Mouse (Mus musculus) right cerebral cortex, postnatal 10 days (tissue): Measurements from ENCODE around the gene Spock1.

ENCODE experiments used
- DNase-seq, 2 experiments: peaks; one replicate each; pipeline ENCODE4 v3.0.0; 2021; ENCODE audit warnings: low spot score in 2 of 2

The Spock1 gene

DNA sequence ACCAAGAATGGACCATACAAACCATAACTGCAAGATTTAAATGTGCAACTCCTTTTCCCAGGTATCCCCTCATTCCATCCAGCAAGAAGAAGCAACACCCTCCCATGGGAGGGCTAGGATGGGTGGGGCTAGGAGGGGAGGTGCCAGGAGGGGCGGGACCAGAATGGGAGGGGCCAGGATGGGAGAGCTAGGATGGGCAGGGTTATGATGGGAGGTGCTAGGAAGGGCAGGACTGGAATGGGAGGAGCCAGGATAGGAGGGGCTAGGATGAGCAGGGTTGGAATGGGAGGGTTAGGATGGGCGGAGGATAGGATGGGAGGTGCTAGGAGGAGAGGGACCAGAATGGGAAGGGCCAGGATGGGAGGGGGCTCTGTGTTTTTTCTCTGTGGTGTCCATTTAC lies 175.9 kb downstream of the Spock1 start:
- DNase-seq, result no peak

DNA sequence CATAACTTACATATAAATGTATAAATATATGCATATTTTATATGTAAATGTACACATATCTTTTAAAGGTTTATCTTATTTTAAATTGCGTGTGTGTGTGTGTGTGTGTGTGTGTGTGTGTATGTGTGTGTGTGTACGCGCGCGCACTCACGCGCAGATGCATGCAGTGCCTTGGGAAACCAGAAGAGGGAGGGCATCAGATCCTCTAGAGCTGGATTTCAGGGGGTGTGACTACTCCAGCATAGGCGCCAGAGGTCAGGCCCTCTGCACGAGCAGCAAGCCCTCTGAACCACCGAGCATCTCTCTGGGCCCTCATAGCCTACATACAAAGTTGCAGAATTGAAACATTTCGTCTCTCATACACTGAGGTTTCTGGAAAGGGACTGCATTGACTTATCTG lies 180.4 kb downstream of the Spock1 start:
- no peak for DNase-seq

DNA sequence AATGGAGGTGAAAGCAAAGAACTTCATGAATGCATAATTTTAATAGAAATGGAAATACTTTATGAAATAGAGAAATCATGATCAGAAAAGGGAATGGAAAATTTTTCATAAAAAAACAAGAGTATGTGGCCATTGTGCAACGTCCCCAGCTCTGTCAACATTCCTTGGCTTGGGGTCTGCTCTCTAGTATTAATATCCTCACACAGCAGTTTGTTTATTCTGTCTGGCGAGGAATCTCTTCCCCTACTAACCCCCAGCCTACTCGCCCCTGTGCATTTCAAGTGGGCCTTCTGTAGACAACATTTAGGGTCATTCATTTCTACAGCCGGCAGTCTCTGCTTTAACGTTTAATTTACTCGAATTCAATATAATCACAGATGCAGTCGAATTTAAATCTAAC lies 181.5 kb downstream of the Spock1 start:
- no peak for DNase-seq

DNA sequence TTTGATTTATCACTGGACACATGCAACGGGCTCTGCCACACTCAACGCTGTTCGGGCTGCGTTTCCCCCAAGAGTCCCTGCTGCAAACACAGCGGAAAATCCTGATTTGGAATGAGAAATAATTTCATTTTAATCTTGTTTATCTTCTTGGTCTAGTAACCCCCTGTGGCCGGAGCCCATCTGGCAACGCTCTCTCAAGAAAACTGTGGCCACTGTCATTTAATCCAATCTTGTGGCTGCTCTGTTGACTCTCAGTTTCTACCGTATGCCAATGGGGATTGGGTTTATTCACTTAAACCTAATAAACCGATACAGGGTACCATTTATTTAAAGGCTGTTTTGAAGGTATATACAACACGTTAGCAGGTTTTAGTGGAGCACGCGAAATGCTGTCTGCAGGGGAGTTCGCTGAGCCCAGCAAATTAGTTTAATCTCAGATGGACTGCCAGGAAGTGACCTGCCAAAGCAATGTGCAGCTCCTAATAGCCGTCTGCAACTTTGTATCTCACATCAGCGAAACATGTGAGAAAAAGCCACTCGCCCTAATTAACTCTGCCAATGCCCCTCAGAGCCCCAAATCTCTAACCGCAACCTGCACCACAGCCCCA lies 185.7 kb downstream of the Spock1 start:
- DNase-seq, result no peak

DNA sequence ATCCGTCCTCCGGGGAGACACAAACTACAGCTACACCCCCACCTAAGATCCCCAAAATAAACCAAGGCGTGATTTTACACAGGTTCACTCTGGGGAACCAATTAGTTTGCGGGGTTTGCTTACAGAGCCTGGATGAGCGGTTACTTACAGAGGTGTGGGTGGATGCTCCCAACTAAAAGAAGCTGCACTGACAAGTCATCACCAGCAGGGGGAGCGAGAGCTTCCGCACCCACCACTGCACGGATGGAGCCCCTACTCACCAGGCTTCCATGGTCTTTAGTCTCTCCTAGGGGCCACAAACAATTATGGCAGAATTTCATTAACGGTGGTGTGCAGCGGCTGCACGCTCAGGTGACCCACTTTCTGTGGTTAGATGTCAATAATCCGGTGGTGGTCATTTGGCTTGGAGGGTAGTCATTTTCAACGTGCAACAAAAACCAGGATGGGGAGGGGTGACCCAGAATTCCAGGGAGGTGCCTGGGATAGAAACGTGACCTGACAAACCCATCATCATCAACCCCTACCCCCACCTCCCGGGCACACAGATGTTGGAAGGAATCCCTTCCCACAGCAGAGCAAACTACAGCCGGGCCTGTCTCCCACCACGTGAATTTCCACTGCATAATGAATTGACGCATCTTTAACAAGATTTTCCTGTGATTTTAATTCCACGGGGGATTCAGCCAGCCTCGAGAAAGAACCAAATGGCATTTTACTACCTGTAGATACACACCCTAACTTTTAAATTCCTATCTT lies 186.4 kb downstream of the Spock1 start:
- DNase-seq, result peak in 1 of 2 experiments; percentile 49

DNA sequence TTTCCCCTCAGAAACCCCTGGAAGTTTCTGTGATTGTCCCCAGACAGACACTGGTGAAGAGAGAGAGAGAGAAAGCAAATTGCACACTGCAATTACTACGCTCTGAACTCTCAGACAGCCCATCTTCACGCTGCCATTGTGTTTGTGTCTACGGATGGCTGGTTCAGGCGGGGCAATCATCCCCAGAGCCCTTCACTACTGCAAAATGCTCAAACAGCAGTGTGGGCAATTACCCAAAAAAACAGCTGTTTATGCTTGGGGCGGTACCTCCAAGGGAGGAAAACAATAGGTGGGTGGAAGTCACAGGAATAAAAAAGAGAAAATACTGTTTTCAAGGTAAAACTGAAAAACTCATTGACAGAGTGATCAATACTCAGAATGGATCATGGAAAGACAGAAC lies 190.0 kb downstream of the Spock1 start:
- DNase-seq, result no peak

DNA sequence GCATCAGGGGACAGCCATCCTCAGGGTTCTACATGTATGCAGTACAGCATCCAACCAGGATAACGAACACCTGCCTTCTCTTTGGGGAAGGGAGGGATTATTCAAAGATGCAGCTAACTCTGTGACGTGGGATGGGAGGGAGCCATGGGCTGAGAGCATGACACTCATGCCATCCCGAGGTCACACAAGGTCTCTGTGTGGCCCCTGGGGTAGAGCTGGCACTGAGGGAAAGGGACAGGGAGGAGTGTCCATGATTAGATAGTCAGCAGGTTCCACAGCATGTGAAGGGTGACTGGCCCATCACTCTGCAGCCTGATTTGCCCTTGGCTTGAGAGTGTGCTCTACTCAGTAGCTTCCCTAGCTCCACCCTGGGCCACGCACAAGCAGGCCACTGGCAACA lies 195.2 kb downstream of the Spock1 start:
- DNase-seq, result no peak

DNA sequence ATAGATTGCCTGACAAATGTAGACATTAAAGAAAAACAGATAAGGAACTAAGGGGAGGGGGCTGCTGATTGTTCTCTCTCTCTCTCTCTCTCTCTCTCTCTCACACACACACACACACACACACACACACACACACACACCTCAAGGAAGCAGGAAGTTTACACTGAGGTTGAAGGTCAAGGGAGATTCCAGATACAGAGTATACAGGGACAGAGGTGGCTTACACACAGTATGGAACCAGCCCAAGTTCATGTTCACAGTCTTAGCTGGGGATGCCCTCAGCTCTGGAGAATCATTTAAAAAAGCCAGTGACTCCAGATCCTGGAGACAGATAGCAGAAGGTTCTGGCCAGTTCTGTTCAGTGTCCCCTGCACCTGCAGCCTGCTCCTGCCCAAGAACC lies 199.7 kb downstream of the Spock1 start:
- no peak for DNase-seq

DNA sequence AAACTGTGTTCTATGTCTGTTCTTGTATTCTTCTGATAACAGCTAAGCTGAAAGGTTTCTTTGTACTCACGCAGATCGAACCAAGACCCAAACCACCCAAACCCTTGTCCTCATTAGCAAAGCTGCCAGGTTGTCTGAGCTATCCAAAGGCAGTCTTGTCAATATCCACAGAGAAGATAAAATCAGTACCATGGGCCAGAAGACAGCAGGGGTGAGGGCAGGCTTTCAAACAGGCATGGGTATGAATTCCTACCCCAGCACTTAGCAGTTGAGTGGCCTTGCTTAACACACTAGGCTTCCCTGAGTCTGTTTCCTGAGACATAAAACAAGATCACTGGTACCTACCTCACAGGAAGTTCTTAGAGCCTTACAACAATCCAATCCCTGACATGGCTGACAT lies 205.2 kb downstream of the Spock1 start:
- DNase-seq, result no peak

DNA sequence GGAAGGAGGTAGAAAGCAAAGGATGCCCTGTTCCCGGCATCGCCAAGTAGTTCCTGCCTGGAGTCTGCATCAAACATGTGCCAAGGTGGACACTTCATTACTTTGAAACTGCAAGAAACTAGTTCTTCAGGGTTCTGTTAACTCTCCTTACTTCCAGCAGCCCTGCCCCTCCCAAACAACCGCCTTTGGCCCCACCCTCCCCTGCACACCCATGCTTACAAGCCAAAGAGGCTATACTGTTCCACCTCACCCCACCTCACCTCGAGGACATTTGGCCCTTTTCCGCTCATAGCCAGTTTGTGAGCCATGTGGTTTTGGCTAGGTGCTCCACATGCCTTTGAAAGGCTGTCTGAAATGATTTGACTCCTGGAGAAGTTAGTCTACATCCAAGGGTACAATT lies 211.4 kb downstream of the Spock1 start:
- no peak for DNase-seq

DNA sequence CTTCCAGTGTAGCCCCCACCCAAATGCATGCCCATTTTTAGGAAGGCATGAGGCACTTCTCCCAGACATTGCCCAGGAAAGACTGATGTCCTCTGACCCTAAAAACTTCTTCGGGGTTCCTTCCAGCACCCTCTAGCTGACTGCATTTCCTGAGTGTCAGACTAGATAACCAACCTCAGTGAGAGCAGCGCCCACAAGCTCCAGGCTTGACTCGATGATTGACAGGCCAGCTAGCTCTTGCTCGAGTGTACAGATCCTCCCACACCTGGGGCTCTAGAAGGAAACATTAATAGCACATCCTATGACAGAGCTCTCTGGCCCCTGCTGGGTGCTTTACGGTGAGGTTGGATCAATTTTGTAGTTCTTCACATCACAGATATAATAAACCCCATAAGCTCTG lies 219.2 kb downstream of the Spock1 start:
- DNase-seq, result no peak

DNA sequence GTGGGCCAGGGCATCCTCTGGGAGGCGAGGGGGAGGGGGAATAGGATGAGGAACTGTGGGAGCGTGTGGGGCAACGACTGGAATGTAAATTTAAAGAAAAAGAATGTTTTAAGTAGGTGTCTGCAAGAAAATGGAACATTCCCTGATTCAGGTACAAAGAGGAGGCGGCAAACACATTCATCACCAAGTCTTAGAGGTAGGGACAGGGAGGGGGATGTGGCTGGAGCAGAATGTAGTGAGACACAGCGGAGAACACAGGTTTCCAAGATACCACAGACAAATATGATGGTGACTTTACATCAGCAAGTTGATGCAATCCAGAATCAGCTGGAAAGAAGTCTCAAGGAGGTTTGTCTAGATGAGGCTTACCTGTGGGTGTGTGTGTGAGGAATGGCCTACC lies 221.7 kb downstream of the Spock1 start:
- no peak for DNase-seq

DNA sequence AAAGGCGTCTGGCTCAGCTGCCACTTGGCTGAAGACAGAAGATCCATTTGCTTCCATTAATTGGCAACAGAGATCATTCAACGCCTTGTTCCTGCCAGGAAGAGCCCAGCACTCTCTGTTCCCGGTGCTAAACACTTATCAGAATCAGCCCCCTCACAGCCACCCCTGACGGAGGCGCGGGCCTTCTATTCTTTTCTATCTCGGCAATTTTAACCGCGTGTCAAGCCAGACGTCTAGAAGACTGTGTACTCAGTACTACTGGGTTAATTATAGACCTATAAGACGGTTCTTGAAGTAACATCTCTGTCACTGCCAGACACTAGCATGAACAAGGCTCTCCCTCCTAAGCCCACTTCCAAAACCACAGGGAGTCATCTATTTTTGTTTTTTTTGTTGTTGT lies 222.9 kb downstream of the Spock1 start:
- DNase-seq, result peak in 1 of 2 experiments; percentile 42

DNA sequence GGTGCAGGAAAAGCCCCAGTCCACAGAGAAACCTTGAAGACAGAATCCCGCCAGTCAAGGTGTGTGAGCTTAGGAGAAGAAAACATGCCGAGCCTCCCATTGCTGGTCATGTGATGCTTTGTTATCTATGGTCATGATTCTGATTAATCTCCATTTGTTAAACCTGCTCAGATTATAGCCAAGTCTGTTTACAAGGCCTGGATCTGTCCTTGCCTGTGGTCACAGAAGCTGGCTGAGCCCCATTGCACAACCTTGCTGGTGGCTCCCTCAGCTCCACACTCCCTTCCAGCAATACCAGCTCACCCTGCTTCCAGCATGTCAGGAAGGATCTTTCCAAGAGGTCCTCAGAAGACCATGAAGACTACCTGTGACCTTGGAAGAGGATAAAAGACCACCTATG lies 228.5 kb downstream of the Spock1 start:
- no peak for DNase-seq

DNA sequence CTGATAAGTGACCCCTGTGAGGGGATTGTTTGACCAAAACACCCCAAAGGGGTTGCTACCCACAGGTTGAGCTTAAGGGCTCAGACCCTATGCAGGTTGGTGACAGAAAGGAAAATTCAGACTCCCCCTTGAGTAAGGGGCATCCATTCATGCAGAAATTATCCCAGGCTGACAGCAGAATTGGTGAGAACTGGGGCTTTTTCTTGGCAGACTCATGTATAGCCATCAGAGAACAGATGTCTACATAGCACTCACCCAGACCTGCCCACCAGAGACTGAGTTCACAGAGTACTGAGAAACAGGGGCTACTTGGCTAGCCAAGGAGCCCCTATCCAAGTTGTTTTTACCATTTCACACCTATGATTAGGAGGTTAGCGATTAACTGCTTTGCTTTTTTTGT lies 231.3 kb downstream of the Spock1 start:
- no peak for DNase-seq

DNA sequence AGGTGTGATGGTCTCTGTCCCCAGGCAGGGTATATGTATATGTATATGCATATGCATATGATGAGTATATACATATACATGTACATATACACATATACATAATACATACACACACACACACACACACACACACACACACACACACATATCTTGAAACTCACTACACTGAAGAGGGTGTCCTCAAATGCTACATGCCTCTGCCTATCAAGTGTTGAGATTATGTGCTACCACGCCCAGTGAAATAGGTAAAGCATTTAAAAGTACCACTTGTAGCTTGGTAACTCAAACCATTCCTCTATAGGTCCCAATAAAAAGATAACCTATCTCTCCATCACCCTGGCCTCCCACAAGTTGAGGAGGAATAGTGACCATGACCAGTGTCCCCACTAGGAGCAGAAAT lies 234.7 kb downstream of the Spock1 start:
- DNase-seq, result no peak

DNA sequence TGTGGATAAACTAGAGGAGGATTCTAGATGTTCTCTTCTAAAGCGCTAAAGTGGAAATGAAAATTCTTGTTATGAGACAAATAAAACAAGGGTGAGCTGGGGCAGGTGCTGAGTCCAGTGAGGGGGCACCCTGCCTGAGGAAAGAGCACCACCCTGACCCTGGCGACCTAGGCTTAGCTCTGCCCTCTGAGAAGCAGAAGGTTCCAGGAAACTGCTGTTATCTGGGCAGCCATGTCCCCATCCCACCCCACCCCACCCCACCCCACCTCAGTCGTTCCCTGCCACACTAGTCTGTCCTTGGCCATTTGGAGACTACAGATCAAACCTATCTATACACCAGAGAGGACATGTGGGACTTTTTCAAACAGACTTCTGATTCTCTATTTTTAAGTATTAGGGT lies 235.4 kb downstream of the Spock1 start:
- no peak for DNase-seq

DNA sequence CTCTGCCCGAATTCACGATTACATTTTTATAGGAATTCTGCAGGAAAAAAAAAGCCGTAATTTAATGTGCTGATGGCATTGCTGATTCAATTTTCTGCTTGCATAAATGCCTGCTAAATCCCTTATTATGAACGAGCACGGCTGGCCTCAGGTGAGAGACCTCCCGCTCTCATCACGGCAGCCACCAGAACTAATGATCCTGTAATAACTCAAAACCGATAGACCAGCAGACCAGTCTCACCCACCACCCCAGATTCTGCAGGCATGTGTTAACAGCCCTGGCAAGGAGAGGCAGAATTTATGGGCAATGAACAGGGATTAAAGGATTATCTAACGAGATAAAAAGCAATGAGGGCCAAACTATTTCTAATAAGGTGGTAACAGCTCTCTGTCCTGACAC lies 236.2 kb downstream of the Spock1 start:
- no peak for DNase-seq

DNA sequence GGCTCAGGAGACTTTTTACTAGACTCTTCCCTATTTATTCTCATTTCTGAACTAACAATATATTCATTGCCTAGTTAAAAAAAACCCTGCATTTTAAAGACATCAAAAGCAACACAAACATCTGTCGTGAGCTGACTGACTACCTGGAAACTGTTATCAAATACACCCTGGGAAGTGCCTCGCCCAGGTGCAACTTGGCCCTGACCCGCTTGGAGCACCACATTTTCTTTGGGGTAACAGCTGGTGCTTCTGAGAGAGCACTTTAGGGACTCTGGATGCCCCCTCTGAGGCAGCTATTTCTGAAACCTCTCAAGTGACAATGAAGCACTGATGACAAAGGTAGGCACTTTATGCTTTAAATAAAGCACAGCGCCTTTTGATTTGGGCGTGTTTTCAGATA lies 236.8 kb downstream of the Spock1 start:
- no peak for DNase-seq

DNA sequence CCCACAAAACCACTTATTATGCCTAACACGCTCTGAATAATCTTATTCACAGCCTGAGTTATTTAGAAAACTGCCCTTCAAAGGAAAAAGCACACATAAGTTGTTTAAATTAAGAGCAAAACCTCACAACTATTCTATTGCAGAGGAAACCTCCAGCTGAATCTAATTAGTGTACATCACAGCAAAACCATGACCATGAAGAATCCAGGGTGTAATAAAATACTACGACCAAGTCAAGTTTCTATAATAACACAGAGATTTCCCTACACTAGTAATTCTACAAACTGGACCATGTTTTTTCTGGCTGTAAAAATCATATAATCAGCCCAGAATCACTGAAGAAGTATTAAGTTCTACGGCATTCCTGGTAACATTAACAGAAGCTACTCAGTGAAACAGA lies 240.5 kb downstream of the Spock1 start:
- DNase-seq, result no peak

DNA sequence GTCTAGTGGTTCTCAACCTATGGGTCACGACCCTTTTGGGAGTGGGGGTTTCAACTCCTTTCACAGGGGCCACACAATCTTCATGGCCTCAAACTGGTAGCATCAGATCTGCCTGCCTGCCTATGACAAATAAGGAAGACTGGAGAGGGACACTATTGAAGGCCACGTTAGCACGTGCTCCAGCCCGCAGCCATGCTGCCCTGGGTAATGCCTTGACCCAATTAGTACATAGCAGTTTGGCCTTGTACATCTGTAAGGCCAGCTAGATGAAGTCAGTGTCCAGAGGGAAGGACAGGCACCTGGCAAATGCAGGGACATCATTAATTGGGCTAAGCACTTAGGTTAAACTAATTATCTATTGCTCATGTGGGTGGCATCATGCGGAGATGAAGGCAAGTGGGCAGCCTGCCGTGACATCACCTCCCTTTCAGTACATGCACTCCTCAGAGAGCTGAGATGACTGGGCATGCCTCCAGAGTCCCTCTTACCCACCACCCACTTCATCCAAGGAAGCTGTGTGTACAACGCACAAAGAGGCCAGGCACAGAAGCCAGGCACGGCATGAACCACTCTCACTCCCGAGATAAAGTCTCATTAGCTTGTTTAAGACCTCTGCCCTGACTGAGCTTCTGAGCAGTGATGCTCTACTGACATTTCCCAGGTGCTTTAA lies 241.8 kb downstream of the Spock1 start:
- DNase-seq, result peak in 1 of 2 experiments; percentile 47

DNA sequence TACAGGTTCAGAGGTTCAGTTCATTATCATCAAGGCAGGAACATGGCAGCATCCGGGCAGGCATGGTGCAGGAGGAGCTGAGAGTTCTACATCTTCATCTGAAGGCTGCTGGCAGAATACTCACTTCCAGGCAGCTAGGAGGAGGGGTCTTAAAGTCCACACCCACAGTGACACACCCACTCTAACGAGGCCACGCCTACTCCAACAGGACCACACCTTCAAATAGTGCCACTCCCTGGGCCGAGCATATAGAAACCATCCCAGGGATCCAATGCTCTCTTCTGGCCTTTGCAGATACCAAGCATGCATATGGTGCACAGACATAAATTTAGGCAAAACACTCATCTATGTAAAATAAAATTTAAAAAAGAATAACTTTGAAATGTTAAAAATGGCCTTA lies 245.6 kb downstream of the Spock1 start:
- no peak for DNase-seq

DNA sequence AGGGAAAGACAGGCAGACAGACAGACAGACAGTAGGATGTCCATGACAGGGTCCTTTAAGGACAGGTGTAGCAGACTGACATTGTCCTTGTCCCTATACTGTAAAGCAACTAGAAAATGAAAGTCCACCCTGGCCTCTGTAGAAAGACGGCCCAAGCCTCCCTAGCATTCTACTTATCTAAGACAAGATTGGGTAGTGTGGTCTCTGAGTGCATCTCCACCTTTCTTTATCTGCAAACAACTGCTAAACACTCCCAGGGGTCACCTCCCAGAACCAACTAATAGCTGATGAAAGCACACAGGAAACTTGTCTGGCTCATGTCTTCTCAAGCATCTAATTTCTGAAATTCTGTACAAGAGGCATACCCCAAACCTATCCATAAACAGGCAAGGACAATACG lies 247.6 kb downstream of the Spock1 start:
- no peak for DNase-seq
